Comparison of ENCODE assay signal across 9 mouse cellular contexts in genomic region chr12:76649708-76650687, GRCm38 (mm10).
DNase-seq lines count a peak whose midpoint lies in the region; ATAC-seq lines count a peak whose summit lies in the region.
"Had no signal": no experiment of that assay in that cellular context is flagged by ENCODE, and none has a peak within 500 bp of the region (broad histone marks: within the 10 kb centered on the region; RNA-seq: fewer than 3 reads in every experiment).

No protein-coding gene starts in this region.

- no peaks in the 10 kb centered on the region for H3K27me3 ChIP-seq in forebrain, embryonic 10.5 days (ENCODE audit: poor library complexity, severe bottlenecking)
- no peaks in the 10 kb centered on the region for H3K27me3 ChIP-seq in forebrain, embryonic 12.5 days
- no peaks in the 10 kb centered on the region for H3K27me3 ChIP-seq in hindbrain, embryonic 12.5 days
- H3K27me3 ChIP-seq: limb, embryonic 15.5 days had no signal

- no peak overlapping the region for H3K4me3 ChIP-seq in forebrain, embryonic 10.5 days
- H3K4me3 ChIP-seq in forebrain, embryonic 12.5 days (replicated peaks), result no peak overlapping the region
- no peak overlapping the region for H3K4me3 ChIP-seq in hindbrain, embryonic 12.5 days
- H3K4me3 ChIP-seq: limb, embryonic 15.5 days had no signal

- 53% methylated on average over 16 of the region's 16 CpGs for WGBS in forebrain, embryonic 10.5 days
- 60% methylated on average over 16 of the region's 16 CpGs for WGBS in forebrain, embryonic 12.5 days
- 50% methylated on average over 16 of the region's 16 CpGs for WGBS in hindbrain, embryonic 12.5 days

- no peak overlapping the region for H3K9ac ChIP-seq in forebrain, embryonic 12.5 days
- H3K9ac ChIP-seq in hindbrain, embryonic 12.5 days, result no peak overlapping the region
- H3K9ac ChIP-seq: limb, embryonic 15.5 days had no signal

- H3K27ac ChIP-seq in forebrain, embryonic 10.5 days, result no peak overlapping the region
- H3K27ac ChIP-seq in forebrain, embryonic 12.5 days, result no peak overlapping the region
- no peak overlapping the region for H3K27ac ChIP-seq in hindbrain, embryonic 12.5 days
- H3K27ac ChIP-seq: limb, embryonic 15.5 days had no signal

- H3K9me3 ChIP-seq in forebrain, embryonic 10.5 days, result peaks cover 5% of the 10 kb centered on the region; the same call in 1 of the 2 replicates
- H3K9me3 ChIP-seq in forebrain, embryonic 12.5 days, result no peaks in the 10 kb centered on the region
- H3K9me3 ChIP-seq in hindbrain, embryonic 12.5 days (replicated peaks), result no peaks in the 10 kb centered on the region
- H3K9me3 ChIP-seq: limb, embryonic 15.5 days had no signal

- no peak for ATAC-seq in forebrain, embryonic 12.5 days (ENCODE audit: low FRiP score)
- ATAC-seq in hindbrain, embryonic 12.5 days (ENCODE audit: low FRiP score), result peak; percentile 49
- ATAC-seq in megakaryocyte-erythroid progenitor cell, adult 5-6 weeks (replicated peaks; ENCODE audit: low FRiP score, low TSS enrichment, poor library complexity, severe bottlenecking), result peak; percentile 97

- no peaks in the 10 kb centered on the region for H3K36me3 ChIP-seq in forebrain, embryonic 10.5 days (replicated peaks)
- H3K36me3 ChIP-seq in forebrain, embryonic 12.5 days (replicated peaks), result no peaks in the 10 kb centered on the region
- no peaks in the 10 kb centered on the region for H3K36me3 ChIP-seq in hindbrain, embryonic 12.5 days
- H3K36me3 ChIP-seq: limb, embryonic 15.5 days had no signal

- DNase-seq in forebrain, embryonic 10.5 days (ENCODE audit: extremely low spot score, low spot score), result peak; percentile 60
- DNase-seq in cerebellum, postnatal 10 days, result peak; percentile 89
- peak; percentile 77 for DNase-seq in gastrocnemius, adult 18-20 months (ENCODE audit: low spot score)
- DNase-seq in left cerebral cortex, postnatal 10 days (ENCODE audit: extremely low spot score in 1 of 2, low spot score in 2 of 2), result peak; percentile 50 to 74
- peak; percentile 76 to 80 for DNase-seq in right cerebral cortex, postnatal 10 days (ENCODE audit: low spot score in 2 of 2)

- no peak overlapping the region for H3K4me2 ChIP-seq in forebrain, embryonic 12.5 days
- H3K4me2 ChIP-seq in hindbrain, embryonic 12.5 days (replicated peaks), result no peak overlapping the region
- H3K4me2 ChIP-seq: limb, embryonic 15.5 days had no signal

- peaks cover 27% of the 10 kb centered on the region for H3K4me1 ChIP-seq in forebrain, embryonic 10.5 days
- peaks cover 10% of the 10 kb centered on the region for H3K4me1 ChIP-seq in forebrain, embryonic 12.5 days
- peaks cover 20% of the 10 kb centered on the region for H3K4me1 ChIP-seq in hindbrain, embryonic 12.5 days
- H3K4me1 ChIP-seq: limb, embryonic 15.5 days had no signal

- intact Hi-C loops in left cerebral cortex, postnatal 10 days (cut with DNase I), result loop anchor here (5.0 kb wide), 1 partner anchor 67 kb away; no protein-coding TSS in a partner anchor
